Mouse (Mus musculus) limb, embryonic 10.5 days (tissue): ENCODE measurements around the gene Cryzl2. TPM values are rescaled to one million over a fixed set of nuclear protein-coding genes. Genes with fewer than 3 reads are reported as not detected.

Experiments used
- DNase-seq: peaks from one replicate; pipeline ENCODE4 v3.0.0-alpha.2; 2017; ENCODE audit warnings: low spot score
- H3K27ac ChIP-seq: fragments of 300-500 bp; sonication (generic); 2 replicates; pipeline ENCODE4 v1.5.1; 2016; ENCODE audit warnings: mild to moderate bottlenecking
- H3K27me3 ChIP-seq: fragments of 300-500 bp; sonication (generic); 2 replicates; pipeline ENCODE4 v1.6.1; 2016; ENCODE audit warnings: low read depth, mild to moderate bottlenecking; ENCODE audit not compliant: poor library complexity, severe bottlenecking
- H3K36me3 ChIP-seq: fragments of 300-500 bp; sonication (generic); 2 replicates; pipeline ENCODE4 v1.6.1; 2016; ENCODE audit warnings: mild to moderate bottlenecking, moderate library complexity
- H3K4me1 ChIP-seq: fragments of 300-500 bp; sonication (generic); 2 replicates; pipeline ENCODE4 v1.6.1; 2016
- H3K4me3 ChIP-seq: fragments of 300-500 bp; sonication (generic); 2 replicates; pipeline ENCODE4 v1.5.1; 2016; ENCODE audit warnings: mild to moderate bottlenecking, moderate library complexity
- H3K9me3 ChIP-seq: fragments of 300-500 bp; sonication (generic); replicated peaks from 2 replicates; pipeline ENCODE4 v1.6.1; 2016; ENCODE audit warnings: mild to moderate bottlenecking
- WGBS: fragments of 180-500 bp; shearing (Covaris S2); methylation state at CpG from one replicate; pipeline ENCODE4 v1.1.7; 2016; 5-methylcytosine and 5-hydroxymethylcytosine counted together
- polyA plus RNA-seq: library from polyadenylated mRNA; unstranded; fragments of >200 nt; fragmentation: Nextera tagmentation; extraction: Ambion mirVana; gene quantifications from 2 replicates; pipeline ENCODE4 v1.2.1, GENCODE M21; 2016

The Cryzl2 gene
- polyA plus RNA-seq, 1 experiment from 2014 or later, result 7.6 TPM

GRCm38 (mm10) chr1:157506995-157507595 lies 48.7 kb downstream of the Cryzl2 start:
- DNase-seq, result no peak
- Histone ChIP-seq H3K4me3 (no peak overlapping the region), H3K27me3 (no peaks in the 10 kb centered on the region), H3K27ac (no peak overlapping the region), H3K4me1 (peaks cover 15% of the 10 kb centered on the region; the same call in 1 of the 2 replicates), H3K36me3 (no peaks in the 10 kb centered on the region), H3K9me3 (no peaks in the 10 kb centered on the region)
- whole genome bisulfite sequencing, result 63% methylated on average over 4 of the region's 4 CpGs

DNA sequence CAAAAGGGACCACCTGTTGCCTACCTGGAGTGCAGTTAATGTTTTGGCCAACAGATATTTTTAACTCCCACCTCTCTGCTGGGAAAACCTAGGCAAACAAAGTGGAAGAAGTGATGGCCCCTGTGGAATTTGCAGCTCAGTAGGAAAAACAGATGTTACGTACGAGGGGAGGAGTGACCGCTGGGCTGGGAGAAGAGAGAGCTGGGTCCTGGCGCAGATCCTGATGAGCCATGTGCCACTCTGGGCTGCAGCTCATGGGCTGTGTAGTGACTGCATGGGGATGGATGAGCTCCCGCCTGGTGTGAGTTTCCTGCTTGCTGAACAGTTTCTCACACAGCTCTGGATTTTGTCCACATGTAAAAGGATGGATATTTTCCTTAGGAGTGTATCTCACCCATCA lies 49.4 kb downstream of the Cryzl2 start:
- no peak for DNase-seq

DNA sequence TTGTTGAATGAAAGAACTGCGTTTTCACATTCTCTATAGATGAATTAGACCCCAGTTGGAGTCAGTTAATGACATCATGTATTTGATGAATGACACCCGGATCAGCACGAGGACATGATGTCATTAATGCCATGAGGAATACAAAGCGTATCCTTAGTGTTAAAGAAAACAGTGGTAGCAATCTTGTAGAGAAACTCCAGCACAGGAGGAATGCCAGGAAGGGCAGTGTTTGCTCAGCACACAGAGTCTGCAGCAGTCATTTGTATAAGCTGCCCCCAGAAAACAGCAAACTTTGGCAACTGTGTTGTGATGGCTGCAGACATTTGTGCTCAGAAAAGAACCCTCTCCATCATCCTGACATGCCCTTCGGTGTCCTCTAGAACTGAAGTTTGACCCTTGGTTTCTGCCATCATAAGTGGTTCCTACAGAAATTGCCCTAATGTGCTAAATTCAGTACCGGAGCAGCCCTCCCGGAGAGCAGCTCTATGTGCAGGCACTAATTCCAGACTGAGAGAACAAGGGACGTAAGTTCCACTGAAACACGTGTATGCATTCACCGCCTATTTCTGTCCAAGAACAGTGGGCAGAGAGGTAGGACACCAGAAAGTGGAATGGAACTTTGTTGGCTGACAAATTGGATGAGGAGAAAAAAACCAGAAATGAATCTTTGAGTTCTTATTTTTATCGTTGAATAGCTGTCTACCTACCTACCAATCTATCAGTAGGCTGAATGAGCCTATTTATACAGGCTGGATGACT lies 54.5 kb downstream of the Cryzl2 start:
- WGBS, result 82% methylated on average over 11 of the region's 11 CpGs
- peaks cover 6% of the 10 kb centered on the region; the same call in 1 of the 2 replicates for H3K4me1 ChIP-seq
- no peak overlapping the region for H3K27ac ChIP-seq
- no peak for DNase-seq
- no peaks in the 10 kb centered on the region for H3K36me3 ChIP-seq
- no peak overlapping the region for H3K4me3 ChIP-seq
- H3K9me3 ChIP-seq, result no peaks in the 10 kb centered on the region
- H3K27me3 ChIP-seq, result no peaks in the 10 kb centered on the region

More for the DNA sequence above, 49.4 kb downstream of the Cryzl2 start:
- Histone ChIP-seq H3K27ac (no peak overlapping the region), H3K9me3 (no peaks in the 10 kb centered on the region), H3K4me1 (peaks cover 15% of the 10 kb centered on the region; the same call in 1 of the 2 replicates), H3K4me3 (no peak overlapping the region), H3K36me3 (no peaks in the 10 kb centered on the region), H3K27me3 (no peaks in the 10 kb centered on the region)
- 38% methylated on average over 5 of the region's 5 CpGs for WGBS

DNA sequence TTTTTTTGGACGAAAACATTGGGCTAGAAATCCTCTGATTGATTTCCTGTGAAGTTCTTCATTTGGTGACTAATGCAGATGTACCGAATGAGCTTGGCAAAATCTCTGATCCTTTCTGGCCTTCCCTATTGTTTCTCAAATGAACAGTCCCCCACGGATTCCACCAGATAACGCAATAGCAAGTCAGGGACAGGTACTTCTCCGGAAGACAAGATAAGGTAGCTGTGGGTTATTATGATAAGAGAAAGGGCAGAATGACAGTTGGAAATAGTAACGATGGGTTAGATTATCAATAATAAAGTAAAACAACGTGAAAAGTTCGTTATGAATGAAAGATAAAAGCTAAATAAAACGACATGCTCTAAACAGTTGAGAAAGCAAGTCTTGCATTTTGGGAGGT lies 55.2 kb downstream of the Cryzl2 start:
- no peaks in the 10 kb centered on the region for H3K9me3 ChIP-seq
- 0 out of 2 replicates have a peak, but pooled peaks cover 4% of the 10 kb centered on the region for H3K4me1 ChIP-seq
- H3K27ac ChIP-seq, result no peak overlapping the region
- WGBS, result 86% methylated on average over 9 of the region's 9 CpGs
- no peak for DNase-seq
- no peak overlapping the region for H3K4me3 ChIP-seq
- H3K27me3 ChIP-seq, result no peaks in the 10 kb centered on the region
- H3K36me3 ChIP-seq, result no peaks in the 10 kb centered on the region

DNA sequence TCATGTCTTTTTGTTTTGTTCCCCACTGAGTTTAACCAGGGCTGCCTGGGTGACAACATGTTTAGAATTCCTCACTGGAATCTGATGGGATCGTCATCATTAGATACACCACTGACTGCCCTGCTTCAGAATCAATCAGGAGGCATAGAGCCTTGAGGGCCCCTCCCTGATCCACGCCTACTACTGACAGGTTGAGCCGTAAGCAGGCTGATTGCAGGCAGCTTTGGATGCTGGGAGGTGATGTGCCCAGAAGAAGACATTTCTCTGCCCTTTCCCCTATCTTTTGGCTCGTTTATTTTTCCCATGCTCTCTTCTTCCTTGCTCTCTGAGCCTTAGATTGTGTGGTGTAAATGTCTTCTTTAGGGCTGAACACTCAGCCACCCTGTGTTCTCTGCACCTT lies 55.9 kb downstream of the Cryzl2 start:
- DNase-seq, result no peak
- WGBS, result 72% methylated on average over 4 of the region's 4 CpGs
- Histone ChIP-seq H3K27ac (no peak overlapping the region), H3K4me1 (0 out of 2 replicates have a peak, but pooled peaks cover 4% of the 10 kb centered on the region), H3K36me3 (no peaks in the 10 kb centered on the region), H3K4me3 (no peak overlapping the region), H3K27me3 (no peaks in the 10 kb centered on the region), H3K9me3 (no peaks in the 10 kb centered on the region)

DNA sequence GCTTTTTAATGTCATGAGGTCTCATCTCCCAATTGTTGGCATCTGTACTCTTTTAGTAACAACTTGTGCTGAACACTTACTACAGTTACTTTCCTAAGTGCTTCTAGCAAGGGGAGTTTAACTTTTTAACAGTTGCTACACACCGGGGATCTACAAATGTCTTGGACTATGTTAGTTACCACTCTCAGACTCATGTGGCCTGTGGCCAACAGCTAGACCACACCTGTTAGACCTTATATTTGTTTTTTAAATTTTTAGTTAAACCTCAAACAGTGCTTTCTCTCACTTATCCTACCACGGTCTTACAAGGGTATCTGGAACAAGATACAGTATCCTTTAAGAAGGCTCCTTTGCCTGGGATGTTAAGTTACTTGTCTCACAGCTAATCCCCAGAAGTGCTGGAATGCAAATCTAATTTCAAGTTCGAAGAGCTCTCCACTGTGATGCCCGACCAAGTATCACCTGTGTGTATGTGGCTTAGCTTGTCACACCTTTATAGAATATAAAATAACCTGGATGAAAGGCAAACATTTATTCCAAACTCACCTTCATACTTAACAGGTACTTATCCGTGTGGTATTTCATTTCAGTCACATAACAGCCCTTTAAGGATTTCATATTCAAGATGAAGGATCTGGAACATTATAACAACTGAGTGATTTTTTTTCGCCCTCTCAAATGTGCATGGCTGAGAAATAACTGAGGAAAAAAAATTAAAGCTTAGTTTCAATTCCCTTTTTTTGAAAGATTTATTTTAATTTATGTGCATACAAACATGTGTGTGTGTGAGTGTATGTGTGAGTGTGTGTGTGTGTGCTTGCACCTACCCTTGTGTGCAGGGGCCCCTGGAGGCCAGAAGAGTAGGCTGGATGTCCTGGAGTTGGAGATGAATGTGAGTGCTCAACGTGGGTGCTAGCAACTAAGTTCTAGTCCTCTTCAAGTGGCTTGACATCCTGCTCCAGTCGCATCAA lies 58.7 kb downstream of the Cryzl2 start:
- DNase-seq, result no peak
- Histone ChIP-seq H3K36me3 (no peaks in the 10 kb centered on the region), H3K9me3 (no peaks in the 10 kb centered on the region), H3K4me3 (no peak overlapping the region), H3K27me3 (no peaks in the 10 kb centered on the region; the same call in 1 of the 2 replicates), H3K27ac (no peak overlapping the region), H3K4me1 (no peaks in the 10 kb centered on the region)
- 88% methylated on average over 8 of the region's 8 CpGs for WGBS

- DNase-seq, result no peak
- H3K27ac ChIP-seq, result no peak overlapping the region
Observed at GRCm38 (mm10) chr1:157518111-157518523, 59.7 kb downstream of the Cryzl2 start.

DNA sequence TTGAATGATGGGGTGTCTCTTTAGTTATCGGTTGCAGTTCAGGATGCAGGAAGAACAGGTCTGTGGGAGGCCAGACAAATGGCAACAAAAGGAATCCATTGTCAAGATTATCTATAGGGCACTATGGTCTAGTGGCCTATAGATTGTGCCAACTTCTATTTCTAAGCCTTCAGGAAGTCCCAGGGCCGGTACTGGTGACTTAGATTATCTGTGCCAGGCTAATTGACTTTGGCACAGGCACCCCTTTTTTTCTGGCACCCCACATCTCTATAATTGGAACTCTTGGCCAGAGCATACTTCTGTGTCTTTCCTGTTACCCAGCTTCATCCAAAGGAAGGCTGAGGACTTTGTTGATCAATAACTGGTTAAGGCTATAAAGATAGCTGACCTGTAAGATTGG lies 61.0 kb downstream of the Cryzl2 start:
- no peaks in the 10 kb centered on the region; the same call in 1 of the 2 replicates for H3K27me3 ChIP-seq
- H3K4me3 ChIP-seq, result no peak overlapping the region
- 90% methylated on average over 2 of the region's 2 CpGs for WGBS
- DNase-seq, result no peak
- H3K9me3 ChIP-seq, result no peaks in the 10 kb centered on the region
- no peak overlapping the region for H3K27ac ChIP-seq
- H3K4me1 ChIP-seq, result no peaks in the 10 kb centered on the region
- no peaks in the 10 kb centered on the region for H3K36me3 ChIP-seq

More at GRCm38 (mm10) chr1:157518111-157518523, 59.7 kb downstream of the Cryzl2 start:
- no peak overlapping the region for H3K4me3 ChIP-seq
- no peaks in the 10 kb centered on the region for H3K36me3 ChIP-seq
- H3K4me1 ChIP-seq, result no peaks in the 10 kb centered on the region
- H3K27me3 ChIP-seq, result no peaks in the 10 kb centered on the region; the same call in 1 of the 2 replicates
- no peaks in the 10 kb centered on the region for H3K9me3 ChIP-seq
- WGBS, result 83% methylated on average over 4 of the region's 4 CpGs

DNA sequence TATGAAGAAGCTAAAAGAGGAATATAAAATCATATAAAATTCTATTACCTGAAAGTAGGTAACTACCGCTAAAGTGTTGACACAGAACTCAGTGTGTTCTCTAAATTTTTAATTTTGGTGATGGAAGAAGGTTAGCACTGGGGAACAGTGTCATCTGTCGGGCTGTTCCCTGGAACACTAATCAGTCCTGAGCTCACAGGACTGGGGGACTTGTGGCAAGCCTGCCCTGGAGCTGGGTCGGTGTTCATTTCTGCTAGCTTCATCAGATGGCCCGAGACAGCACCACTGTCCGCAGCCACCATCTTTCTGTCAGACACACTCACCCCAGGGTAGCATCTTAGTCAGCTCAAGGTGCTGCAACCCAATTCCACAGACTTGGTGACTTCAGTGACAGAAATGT lies 63.9 kb downstream of the Cryzl2 start:
- Histone ChIP-seq H3K36me3 (no peaks in the 10 kb centered on the region), H3K4me1 (no peaks in the 10 kb centered on the region), H3K9me3 (no peaks in the 10 kb centered on the region), H3K27me3 (no peaks in the 10 kb centered on the region; the same call in 1 of the 2 replicates), H3K27ac (no peak overlapping the region), H3K4me3 (no peak overlapping the region)
- WGBS, result 86% methylated on average over 5 of the region's 5 CpGs
- DNase-seq, result no peak

GRCm38 (mm10) chr1:157524775-157525174 lies 66.4 kb downstream of the Cryzl2 start:
- Histone ChIP-seq H3K4me3 (no peak overlapping the region), H3K4me1 (no peaks in the 10 kb centered on the region), H3K36me3 (no peaks in the 10 kb centered on the region), H3K9me3 (no peaks in the 10 kb centered on the region), H3K27me3 (no peaks in the 10 kb centered on the region; the same call in 1 of the 2 replicates), H3K27ac (no peak overlapping the region)
- DNase-seq, result no peak
- 91% methylated on average over 7 of the region's 7 CpGs for WGBS

DNA sequence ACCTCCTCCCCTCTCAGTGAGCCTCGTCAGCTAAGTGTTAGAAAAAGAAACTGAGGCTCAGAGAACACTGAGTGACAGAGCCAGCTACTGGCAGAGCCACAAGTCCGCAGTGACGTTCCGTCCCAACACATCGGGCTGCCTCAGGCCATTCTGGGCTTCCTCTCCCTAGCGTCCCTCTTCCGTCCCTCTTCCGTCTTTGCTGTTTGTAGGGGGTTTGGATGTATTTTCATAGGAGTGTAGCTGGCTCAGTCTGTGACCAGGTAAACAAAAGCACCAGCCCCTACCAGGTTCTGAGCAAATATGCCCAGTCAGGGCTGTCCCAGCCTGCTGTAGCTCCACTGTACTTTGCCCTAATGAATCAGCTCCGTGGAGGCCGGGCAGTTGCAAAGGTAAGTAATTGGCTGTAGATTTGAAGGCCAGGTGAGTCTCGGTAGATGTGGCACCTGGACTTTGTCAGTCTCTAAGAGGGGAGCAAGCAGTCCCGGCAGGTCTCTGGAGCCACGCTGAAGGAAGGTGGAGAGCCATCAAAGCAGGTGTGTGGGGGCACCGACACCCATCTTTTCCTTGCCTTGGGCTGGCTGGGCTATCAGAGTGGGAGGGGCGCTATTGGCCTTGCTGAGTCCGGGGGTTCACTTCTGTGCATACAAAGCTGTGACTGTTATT lies 67.4 kb downstream of the Cryzl2 start:
- H3K4me1 ChIP-seq, result no peaks in the 10 kb centered on the region
- no peak for DNase-seq
- no peak overlapping the region for H3K27ac ChIP-seq
- H3K4me3 ChIP-seq, result no peak overlapping the region
- no peaks in the 10 kb centered on the region; the same call in 1 of the 2 replicates for H3K27me3 ChIP-seq
- WGBS, result 91% methylated on average over 16 of the region's 16 CpGs
- no peaks in the 10 kb centered on the region for H3K36me3 ChIP-seq
- H3K9me3 ChIP-seq, result no peaks in the 10 kb centered on the region

GRCm38 (mm10) chr1:157526625-157527024 lies 68.2 kb downstream of the Cryzl2 start:
- Histone ChIP-seq H3K27me3 (no peaks in the 10 kb centered on the region), H3K27ac (no peak overlapping the region), H3K36me3 (no peaks in the 10 kb centered on the region), H3K4me3 (no peak overlapping the region), H3K4me1 (no peaks in the 10 kb centered on the region), H3K9me3 (no peaks in the 10 kb centered on the region)
- WGBS, result 83% methylated on average over 5 of the region's 5 CpGs
- DNase-seq, result no peak
